Mouse (Mus musculus): ENCODE measurements around the gene Pum2. TPM values are rescaled to one million over a fixed set of nuclear protein-coding genes. Genes with fewer than 3 reads are reported as not detected.

Gene Pum2
- total RNA-seq, 1 experiment, result 74.8 TPM

DNA sequence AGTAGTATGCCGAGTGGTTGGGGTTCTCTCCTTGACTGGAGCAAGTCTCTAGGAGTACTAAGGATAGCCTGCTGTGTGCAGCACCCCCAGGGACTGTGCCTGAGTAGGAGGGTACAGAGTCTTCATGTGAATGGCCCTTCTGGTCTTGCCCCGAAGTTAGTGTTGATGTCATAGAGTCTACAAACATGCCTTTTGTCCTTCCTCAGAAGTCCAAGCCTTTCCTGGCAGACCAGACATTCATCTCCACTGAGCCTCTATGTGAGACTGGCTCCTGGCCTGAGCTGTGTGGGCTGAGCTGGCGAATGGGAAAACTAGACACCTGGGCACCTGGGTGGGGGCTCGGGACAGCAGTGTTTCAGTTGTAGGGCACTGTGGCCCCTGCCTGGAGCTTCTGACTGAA is 105.9 kb downstream of the Pum2 start:
- no peak overlapping the region for H3K27ac ChIP-seq (ENCODE audit: insufficient read depth, low read depth, low read length, poor library complexity, severe bottlenecking)
- TF ChIP-seq HCFC1 (IDR thresholded peaks at IDR 0.05; ENCODE audit: borderline replicate concordance, insufficient read depth, low read length) (no peak), CHD2 (IDR thresholded peaks at IDR 0.05; ENCODE audit: low read depth, low read length) (no peak), ZC3H11A (IDR thresholded peaks at IDR 0.05; ENCODE audit: borderline replicate concordance, low read depth, low read length) (no peak), ZNF384 (IDR thresholded peaks at IDR 0.05; ENCODE audit: low read depth, low read length) (no peak), MAFK (IDR thresholded peaks at IDR 0.05; ENCODE audit: insufficient read depth, low read depth, low read length) (no peak)
- H3K36me3 ChIP-seq (ENCODE audit: control insufficient read depth, insufficient read depth, low read length, poor library complexity, severe bottlenecking), result no peaks in the 10 kb centered on the region

GRCm38 (mm10) chr12:8781121-8781520 is 107.2 kb downstream of the Pum2 start:
- H3K9me3 ChIP-seq (ENCODE audit: control insufficient read depth, insufficient read depth, low read depth, low read length), result no peaks in the 10 kb centered on the region
- H3K36me3 ChIP-seq (ENCODE audit: control insufficient read depth, insufficient read depth, low read length, poor library complexity, severe bottlenecking), result no peaks in the 10 kb centered on the region
- TF ChIP-seq MAFK (IDR thresholded peaks at IDR 0.05; ENCODE audit: insufficient read depth, low read depth, low read length), result no peak
- TF ChIP-seq ZC3H11A (IDR thresholded peaks at IDR 0.05; ENCODE audit: borderline replicate concordance, low read depth, low read length), result no peak
- no peak for TF ChIP-seq CHD2 (IDR thresholded peaks at IDR 0.05; ENCODE audit: low read depth, low read length)
- TF ChIP-seq ZNF384 (IDR thresholded peaks at IDR 0.05; ENCODE audit: low read depth, low read length), result no peak
- TF ChIP-seq HCFC1 (IDR thresholded peaks at IDR 0.05; ENCODE audit: borderline replicate concordance, insufficient read depth, low read length), result no peak
- no peak overlapping the region for H3K4me3 ChIP-seq (ENCODE audit: insufficient read depth in 1 of 2, low read depth in 1 of 2, low read length in 2 of 2, poor library complexity in 1 of 2, severe bottlenecking in 1 of 2)
- in situ Hi-C loops (cut with MboI; ENCODE audit: low sequenced_read_pairs in 2 of 2, unreplicated experiment in 2 of 2), result no loop called here
- no peak overlapping the region for H3K9ac ChIP-seq (ENCODE audit: insufficient read depth, low read depth, low read length, poor library complexity, severe bottlenecking)
- H3K27ac ChIP-seq (ENCODE audit: insufficient read depth, low read depth, low read length, poor library complexity, severe bottlenecking), result no peak overlapping the region
- H3K4me1 ChIP-seq (ENCODE audit: control insufficient read depth in 2 of 2, insufficient read depth in 2 of 2, low read length in 2 of 2, poor library complexity in 1 of 2), result peaks cover 0 to 7% of the 10 kb centered on the region in 2 experiments; a peak in 1 of 4 replicates
- DNase-seq (ENCODE audit: low read depth, low spot score), result no peak

More for the DNA sequence above, 105.9 kb downstream of the Pum2 start:
- Histone ChIP-seq H3K9me3 (ENCODE audit: control insufficient read depth, insufficient read depth, low read depth, low read length) (no peaks in the 10 kb centered on the region), H3K9ac (ENCODE audit: insufficient read depth, low read depth, low read length, poor library complexity, severe bottlenecking) (no peak overlapping the region), H3K4me1 (ENCODE audit: control insufficient read depth in 2 of 2, insufficient read depth in 2 of 2, low read length in 2 of 2, poor library complexity in 1 of 2) (peaks cover 0 to 7% of the 10 kb centered on the region in 2 experiments; a peak in 1 of 4 replicates), H3K4me3 (ENCODE audit: insufficient read depth in 1 of 2, low read depth in 1 of 2, low read length in 2 of 2, poor library complexity in 1 of 2, severe bottlenecking in 1 of 2) (no peak overlapping the region)
- in situ Hi-C loops (cut with MboI; ENCODE audit: low sequenced_read_pairs in 2 of 2, unreplicated experiment in 2 of 2), result no loop called here
- no peak for DNase-seq (ENCODE audit: low read depth, low spot score)

- Histone ChIP-seq H3K4me1 (ENCODE audit: control insufficient read depth in 2 of 2, insufficient read depth in 2 of 2, low read length in 2 of 2, poor library complexity in 1 of 2) (peaks cover 0 to 9% of the 10 kb centered on the region in 2 experiments; a peak in 1 of 4 replicates), H3K36me3 (ENCODE audit: control insufficient read depth, insufficient read depth, low read length, poor library complexity, severe bottlenecking) (no peaks in the 10 kb centered on the region)
- in situ Hi-C loops (cut with MboI; ENCODE audit: low sequenced_read_pairs in 2 of 2, unreplicated experiment in 2 of 2), result no loop called here
Measured at GRCm38 (mm10) chr12:8781681-8782378, 107.9 kb downstream of the Pum2 start.

GRCm38 (mm10) chr12:8782565-8782964 is 108.6 kb downstream of the Pum2 start:
- Histone ChIP-seq H3K36me3 (ENCODE audit: control insufficient read depth, insufficient read depth, low read length, poor library complexity, severe bottlenecking) (no peaks in the 10 kb centered on the region), H3K27ac (ENCODE audit: insufficient read depth, low read depth, low read length, poor library complexity, severe bottlenecking) (no peak overlapping the region), H3K4me3 (ENCODE audit: insufficient read depth in 1 of 2, low read depth in 1 of 2, low read length in 2 of 2, poor library complexity in 1 of 2, severe bottlenecking in 1 of 2) (no peak overlapping the region), H3K4me1 (ENCODE audit: control insufficient read depth in 2 of 2, insufficient read depth in 2 of 2, low read length in 2 of 2, poor library complexity in 1 of 2) (peaks cover 0 to 9% of the 10 kb centered on the region in 2 experiments; a peak in 1 of 4 replicates), H3K9ac (ENCODE audit: insufficient read depth, low read depth, low read length, poor library complexity, severe bottlenecking) (no peak overlapping the region), H3K9me3 (ENCODE audit: control insufficient read depth, insufficient read depth, low read depth, low read length) (no peaks in the 10 kb centered on the region)
- no peak for DNase-seq (ENCODE audit: low read depth, low spot score)
- TF ChIP-seq MAFK (IDR thresholded peaks at IDR 0.05; ENCODE audit: insufficient read depth, low read depth, low read length) (no peak), HCFC1 (IDR thresholded peaks at IDR 0.05; ENCODE audit: borderline replicate concordance, insufficient read depth, low read length) (no peak), CHD2 (IDR thresholded peaks at IDR 0.05; ENCODE audit: low read depth, low read length) (no peak), ZNF384 (IDR thresholded peaks at IDR 0.05; ENCODE audit: low read depth, low read length) (no peak), ZC3H11A (IDR thresholded peaks at IDR 0.05; ENCODE audit: borderline replicate concordance, low read depth, low read length) (no peak)
- in situ Hi-C loops (cut with MboI; ENCODE audit: low sequenced_read_pairs in 2 of 2, unreplicated experiment in 2 of 2), result no loop called here

More at GRCm38 (mm10) chr12:8781681-8782378, 107.9 kb downstream of the Pum2 start:
- no peak for DNase-seq (ENCODE audit: low read depth, low spot score)
- Histone ChIP-seq H3K4me3 (ENCODE audit: insufficient read depth in 1 of 2, low read depth in 1 of 2, low read length in 2 of 2, poor library complexity in 1 of 2, severe bottlenecking in 1 of 2) (no peak overlapping the region), H3K9ac (ENCODE audit: insufficient read depth, low read depth, low read length, poor library complexity, severe bottlenecking) (no peak overlapping the region), H3K27ac (ENCODE audit: insufficient read depth, low read depth, low read length, poor library complexity, severe bottlenecking) (no peak overlapping the region), H3K9me3 (ENCODE audit: control insufficient read depth, insufficient read depth, low read depth, low read length) (no peaks in the 10 kb centered on the region)
- TF ChIP-seq HCFC1 (IDR thresholded peaks at IDR 0.05; ENCODE audit: borderline replicate concordance, insufficient read depth, low read length), result no peak
- TF ChIP-seq CHD2 (IDR thresholded peaks at IDR 0.05; ENCODE audit: low read depth, low read length), result no peak
- no peak for TF ChIP-seq ZNF384 (IDR thresholded peaks at IDR 0.05; ENCODE audit: low read depth, low read length)
- no peak for TF ChIP-seq MAFK (IDR thresholded peaks at IDR 0.05; ENCODE audit: insufficient read depth, low read depth, low read length)
- no peak for TF ChIP-seq ZC3H11A (IDR thresholded peaks at IDR 0.05; ENCODE audit: borderline replicate concordance, low read depth, low read length)

Data from ES-E14 (cell line).